Mouse (Mus musculus): ENCODE measurements around the gene Slc7a6os. TPM values are rescaled to one million over a fixed set of nuclear protein-coding genes. Genes with fewer than 3 reads are reported as not detected.

Gene Slc7a6os
- 29.2 and 30.2 TPM in 2 replicates for polyA plus RNA-seq (2014; fragmentation: Nextera tagmentation; extraction: Ambion mirVana)

- Histone ChIP-seq H3K4me2 (replicated peaks) (peak within 1 kb of the TSS; percentile 51), H3K4me1 (replicated peaks; ENCODE audit: control insufficient read depth, insufficient read depth, low read length) (peaks cover 14% of the 10 kb centered on the region), H3K4me3 (replicated peaks; ENCODE audit: low read length) (peak within 1 kb of the TSS; percentile 72), H3K27ac (peak within 1 kb of the TSS; percentile 91), H3K27me3 (ENCODE audit: control insufficient read depth, insufficient read depth, low read length) (no peaks in the 10 kb centered on the region), H3K9ac (peak within 1 kb of the TSS; percentile 85), H3K36me3 (replicated peaks; ENCODE audit: control insufficient read depth, insufficient read depth) (peaks cover 59% of the 10 kb centered on the region), H3K9me3 (ENCODE audit: control insufficient read depth, low read length) (no peaks in the 10 kb centered on the region)
- under 1% methylated on average over 52 of the region's 52 CpGs for WGBS
- ATAC-seq (ENCODE audit: low FRiP score) (peak; percentile 99), DNase-seq (ENCODE audit: low spot score) (peak; percentile 95)
Measured at GRCm38 (mm10) chr8:106210821-106211345, at the start of gene Slc7a6os, which contains the start of gene Prmt7. TSS of gene Slc7a6os (minus strand) at chr8:106210935. TSS of gene Prmt7 (plus strand) at chr8:106210936.

GRCm38 (mm10) chr8:106259579-106260255, 49.0 kb upstream of the Slc7a6os start:
- H3K4me2 ChIP-seq (replicated peaks) = no peak overlapping the region
- no peaks in the 10 kb centered on the region for H3K9me3 ChIP-seq (ENCODE audit: control insufficient read depth, low read length)
- peaks cover 74% of the 10 kb centered on the region for H3K36me3 ChIP-seq (replicated peaks; ENCODE audit: control insufficient read depth, insufficient read depth)
- no peak overlapping the region for H3K4me3 ChIP-seq (replicated peaks; ENCODE audit: low read length)
- no peaks in the 10 kb centered on the region for H3K27me3 ChIP-seq (ENCODE audit: control insufficient read depth, insufficient read depth, low read length)
- H3K4me1 ChIP-seq (replicated peaks; ENCODE audit: control insufficient read depth, insufficient read depth, low read length) = no peaks in the 10 kb centered on the region; the same call in 1 of the 2 replicates
- H3K27ac ChIP-seq = no peak overlapping the region
- H3K9ac ChIP-seq = no peak overlapping the region
- 94% methylated on average over 10 of the region's 10 CpGs for WGBS
- DNase-seq (ENCODE audit: low spot score) (no peak), ATAC-seq (ENCODE audit: low FRiP score) (no peak)

- WGBS = 50% methylated on average over 1 of the region's 1 CpGs
- Histone ChIP-seq H3K4me1 (replicated peaks; ENCODE audit: control insufficient read depth, insufficient read depth, low read length) (no peaks in the 10 kb centered on the region; the same call in 1 of the 2 replicates), H3K4me2 (replicated peaks) (no peak overlapping the region), H3K27ac (no peak overlapping the region), H3K4me3 (replicated peaks; ENCODE audit: low read length) (no peak overlapping the region), H3K9ac (no peak overlapping the region), H3K36me3 (replicated peaks; ENCODE audit: control insufficient read depth, insufficient read depth) (peaks cover 74% of the 10 kb centered on the region), H3K27me3 (ENCODE audit: control insufficient read depth, insufficient read depth, low read length) (no peaks in the 10 kb centered on the region), H3K9me3 (ENCODE audit: control insufficient read depth, low read length) (no peaks in the 10 kb centered on the region)
- DNase-seq (ENCODE audit: low spot score) (no peak), ATAC-seq (ENCODE audit: low FRiP score) (no peak)
Measured at GRCm38 (mm10) chr8:106258169-106258568, 47.4 kb upstream of the Slc7a6os start.

- Histone ChIP-seq H3K9me3 (ENCODE audit: control insufficient read depth, low read length) (no peaks in the 10 kb centered on the region), H3K4me1 (replicated peaks; ENCODE audit: control insufficient read depth, insufficient read depth, low read length) (no peaks in the 10 kb centered on the region), H3K9ac (no peak overlapping the region), H3K4me2 (replicated peaks) (no peak overlapping the region), H3K4me3 (replicated peaks; ENCODE audit: low read length) (no peak overlapping the region), H3K36me3 (replicated peaks; ENCODE audit: control insufficient read depth, insufficient read depth) (peaks cover 89% of the 10 kb centered on the region), H3K27me3 (ENCODE audit: control insufficient read depth, insufficient read depth, low read length) (no peaks in the 10 kb centered on the region), H3K27ac (peak overlapping the region; percentile 45)
- ATAC-seq (ENCODE audit: low FRiP score) (no peak), DNase-seq (ENCODE audit: low spot score) (no peak)
- 64% methylated on average over 4 of the region's 4 CpGs for WGBS
Measured at GRCm38 (mm10) chr8:106250186-106250585, 39.5 kb upstream of the Slc7a6os start.

GRCm38 (mm10) chr8:106237106-106237505, 26.4 kb upstream of the Slc7a6os start:
- 87% methylated on average over 5 of the region's 5 CpGs for WGBS

GRCm38 (mm10) chr8:106234567-106235261, 24.0 kb upstream of the Slc7a6os start:
- Histone ChIP-seq H3K27me3 (ENCODE audit: control insufficient read depth, insufficient read depth, low read length) (no peaks in the 10 kb centered on the region), H3K9me3 (ENCODE audit: control insufficient read depth, low read length) (no peaks in the 10 kb centered on the region), H3K9ac (no peak overlapping the region), H3K4me3 (replicated peaks; ENCODE audit: low read length) (no peak overlapping the region), H3K4me2 (replicated peaks) (no peak overlapping the region), H3K36me3 (replicated peaks; ENCODE audit: control insufficient read depth, insufficient read depth) (peaks cover 70% of the 10 kb centered on the region), H3K4me1 (replicated peaks; ENCODE audit: control insufficient read depth, insufficient read depth, low read length) (no peaks in the 10 kb centered on the region), H3K27ac (no peak overlapping the region)
- DNase-seq (ENCODE audit: low spot score) = no peak
- ATAC-seq (ENCODE audit: low FRiP score) = no peak
- 92% methylated on average over 17 of the region's 17 CpGs for WGBS

More at GRCm38 (mm10) chr8:106237106-106237505, 26.4 kb upstream of the Slc7a6os start:
- Histone ChIP-seq H3K27ac (no peak overlapping the region), H3K9me3 (ENCODE audit: control insufficient read depth, low read length) (no peaks in the 10 kb centered on the region), H3K4me3 (replicated peaks; ENCODE audit: low read length) (no peak overlapping the region), H3K27me3 (ENCODE audit: control insufficient read depth, insufficient read depth, low read length) (no peaks in the 10 kb centered on the region), H3K4me2 (replicated peaks) (no peak overlapping the region), H3K36me3 (replicated peaks; ENCODE audit: control insufficient read depth, insufficient read depth) (peaks cover 80% of the 10 kb centered on the region), H3K4me1 (replicated peaks; ENCODE audit: control insufficient read depth, insufficient read depth, low read length) (no peaks in the 10 kb centered on the region), H3K9ac (no peak overlapping the region)
- ATAC-seq (ENCODE audit: low FRiP score) (no peak), DNase-seq (ENCODE audit: low spot score) (no peak)

- H3K9me3 ChIP-seq (ENCODE audit: control insufficient read depth, low read length) = no peaks in the 10 kb centered on the region
- WGBS = 86% methylated on average over 3 of the region's 3 CpGs
- no peak overlapping the region for H3K4me2 ChIP-seq (replicated peaks)
- no peak for DNase-seq (ENCODE audit: low spot score)
- no peaks in the 10 kb centered on the region for H3K4me1 ChIP-seq (replicated peaks; ENCODE audit: control insufficient read depth, insufficient read depth, low read length)
- peaks cover 74% of the 10 kb centered on the region for H3K36me3 ChIP-seq (replicated peaks; ENCODE audit: control insufficient read depth, insufficient read depth)
- H3K27me3 ChIP-seq (ENCODE audit: control insufficient read depth, insufficient read depth, low read length) = no peaks in the 10 kb centered on the region
- H3K4me3 ChIP-seq (replicated peaks; ENCODE audit: low read length) = no peak overlapping the region
- ATAC-seq (ENCODE audit: low FRiP score) = no peak
- no peak overlapping the region for H3K9ac ChIP-seq
- H3K27ac ChIP-seq = no peak overlapping the region
Measured at GRCm38 (mm10) chr8:106232751-106233150, 22.0 kb upstream of the Slc7a6os start.

GRCm38 (mm10) chr8:106231536-106231935, 20.8 kb upstream of the Slc7a6os start:
- Histone ChIP-seq H3K27ac (no peak overlapping the region), H3K4me2 (replicated peaks) (no peak overlapping the region), H3K9ac (no peak overlapping the region), H3K4me3 (replicated peaks; ENCODE audit: low read length) (no peak overlapping the region), H3K36me3 (replicated peaks; ENCODE audit: control insufficient read depth, insufficient read depth) (peaks cover 75% of the 10 kb centered on the region), H3K27me3 (ENCODE audit: control insufficient read depth, insufficient read depth, low read length) (no peaks in the 10 kb centered on the region), H3K9me3 (ENCODE audit: control insufficient read depth, low read length) (no peaks in the 10 kb centered on the region), H3K4me1 (replicated peaks; ENCODE audit: control insufficient read depth, insufficient read depth, low read length) (no peaks in the 10 kb centered on the region)
- 92% methylated on average over 7 of the region's 7 CpGs for WGBS
- DNase-seq (ENCODE audit: low spot score) = no peak
- ATAC-seq (ENCODE audit: low FRiP score) = no peak

- H3K9ac ChIP-seq = no peak overlapping the region
- no peak overlapping the region for H3K4me3 ChIP-seq (replicated peaks; ENCODE audit: low read length)
- no peak overlapping the region for H3K27ac ChIP-seq
- no peaks in the 10 kb centered on the region for H3K4me1 ChIP-seq (replicated peaks; ENCODE audit: control insufficient read depth, insufficient read depth, low read length)
- peaks cover 84% of the 10 kb centered on the region for H3K36me3 ChIP-seq (replicated peaks; ENCODE audit: control insufficient read depth, insufficient read depth)
- ATAC-seq (ENCODE audit: low FRiP score) (no peak), DNase-seq (ENCODE audit: low spot score) (peak; percentile 77)
- 46% methylated on average over 9 of the region's 9 CpGs for WGBS
- no peak overlapping the region for H3K4me2 ChIP-seq (replicated peaks)
- no peaks in the 10 kb centered on the region for H3K9me3 ChIP-seq (ENCODE audit: control insufficient read depth, low read length)
- H3K27me3 ChIP-seq (ENCODE audit: control insufficient read depth, insufficient read depth, low read length) = no peaks in the 10 kb centered on the region
Measured at GRCm38 (mm10) chr8:106226589-106226988, 15.9 kb upstream of the Slc7a6os start.
